Mouse (Mus musculus) cortical plate, adult 2 months (tissue): ENCODE data around the gene Arhgef10l.

Experiments used
- CTCF ChIP-seq: fragments of 200-500 bp; IDR thresholded peaks from 2 replicates; pipeline ENCODE4 v1.5.1; 2011; ENCODE audit warnings: mild to moderate bottlenecking, control low read depth, low read length; ENCODE audit not compliant: insufficient read depth; ENCODE audit errors: extremely low read depth
- POLR2A ChIP-seq: fragments of 200-500 bp; IDR thresholded peaks from 2 replicates; pipeline ENCODE4 v1.6.1; 2011; ENCODE audit warnings: mild to moderate bottlenecking, low read length, control low read depth; ENCODE audit not compliant: insufficient read depth; ENCODE audit errors: extremely low read depth

DNA sequence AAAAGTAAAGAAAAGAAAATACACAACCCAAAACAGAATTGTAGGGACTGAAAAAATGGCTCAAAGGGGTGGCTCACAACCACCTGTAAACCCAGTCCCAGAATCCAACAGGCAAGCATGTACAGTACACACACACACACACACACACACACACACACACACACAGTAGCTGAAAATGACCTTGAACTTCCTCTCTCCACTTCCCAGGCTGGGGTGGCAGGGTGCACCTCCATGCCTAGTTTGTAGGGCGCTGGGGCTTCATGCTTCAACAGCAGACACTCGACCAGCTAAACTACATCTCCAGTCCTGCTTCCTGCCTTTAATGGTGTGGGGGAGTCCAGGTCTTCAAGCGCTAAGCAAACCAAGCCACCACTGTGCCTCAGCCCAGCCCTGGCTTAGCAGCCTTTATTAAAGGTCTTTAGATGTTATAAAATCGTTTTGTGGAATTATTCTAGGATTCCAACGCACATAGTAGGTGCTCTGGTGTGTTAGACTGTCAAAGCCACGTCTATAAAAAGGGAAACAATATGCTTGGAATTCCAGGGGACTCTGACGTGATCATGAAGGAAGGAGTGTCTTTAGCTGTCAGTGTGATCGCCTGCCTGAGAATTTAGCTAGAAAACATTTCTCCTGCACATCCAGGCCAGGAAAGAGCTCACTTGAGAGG is 15.1 kb upstream of the Arhgef10l start:
- TF ChIP-seq POLR2A (no peak), CTCF (no peak)
